Mouse (Mus musculus): ENCODE measurements around the gene Otulinl. TPM values are rescaled to one million over a fixed set of nuclear protein-coding genes. Genes with fewer than 3 reads are reported as not detected.

Gene Otulinl
- polyA plus RNA-seq, 1 experiment from 2014 or later, result 31.9 TPM

DNA sequence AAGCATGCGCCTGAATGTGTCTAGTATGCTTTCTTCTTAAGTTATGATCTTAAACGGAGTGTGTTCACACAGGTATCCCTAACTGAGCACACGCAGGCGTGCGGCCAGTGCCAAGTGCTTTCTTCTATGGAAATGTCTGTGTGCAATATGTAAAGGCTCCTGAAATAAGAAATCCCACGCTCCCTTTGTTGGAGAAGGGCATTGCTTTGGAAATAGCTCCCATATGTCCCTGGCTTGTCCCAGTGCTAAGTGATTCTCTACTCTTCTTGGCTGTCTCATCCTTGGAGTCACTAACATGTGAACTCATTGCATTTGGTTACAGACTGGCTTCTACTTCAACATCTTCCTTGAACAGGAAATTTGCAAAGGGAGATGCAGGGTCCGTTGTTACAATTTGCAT, 3.4 kb upstream of the Otulinl start:
- whole genome bisulfite sequencing, result 90% methylated on average over 7 of the region's 7 CpGs
- Histone ChIP-seq H3K4me1 (ENCODE audit: insufficient read depth, low read length) (peaks cover 21% of the 10 kb centered on the region), H3K4me2 (replicated peaks; ENCODE audit: low read depth, low read length) (no peak overlapping the region), H3K9me3 (ENCODE audit: low read length) (no peaks in the 10 kb centered on the region), H3K4me3 (ENCODE audit: low read length) (no peak overlapping the region), H3K27ac (ENCODE audit: low read length) (no peak overlapping the region), H3K27me3 (ENCODE audit: insufficient read depth, low read length) (no peaks in the 10 kb centered on the region), H3K9ac (replicated peaks; ENCODE audit: low read length) (no peak overlapping the region), H3K36me3 (ENCODE audit: insufficient read depth, low read length) (no peaks in the 10 kb centered on the region)
- no peak for ATAC-seq (ENCODE audit: low FRiP score, low TSS enrichment)

DNA sequence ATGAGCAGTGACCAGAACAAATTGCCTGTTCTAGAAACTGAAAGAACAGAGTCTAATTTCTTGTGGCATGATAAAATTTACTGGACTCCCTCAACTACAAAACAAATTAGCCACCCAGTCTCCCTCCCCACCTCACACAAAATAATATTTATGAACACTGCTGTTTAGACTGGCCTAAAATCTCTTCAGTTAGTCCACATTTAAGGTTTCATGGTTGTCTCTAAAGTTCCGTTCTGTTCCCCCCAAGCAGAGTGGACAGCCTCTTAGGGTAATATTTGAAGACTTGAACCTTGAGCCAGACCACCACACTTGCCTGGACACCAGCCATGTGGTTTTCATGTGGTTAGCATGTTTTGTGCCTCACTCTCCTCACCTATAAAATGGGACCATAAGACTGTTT, 1.8 kb upstream of the Otulinl start:
- Histone ChIP-seq H3K36me3 (ENCODE audit: insufficient read depth, low read length) (no peaks in the 10 kb centered on the region), H3K9ac (replicated peaks; ENCODE audit: low read length) (no peak overlapping the region), H3K27ac (ENCODE audit: low read length) (peak overlapping the region; percentile 86), H3K27me3 (ENCODE audit: insufficient read depth, low read length) (no peaks in the 10 kb centered on the region), H3K4me1 (ENCODE audit: insufficient read depth, low read length) (peaks cover 21% of the 10 kb centered on the region), H3K9me3 (ENCODE audit: low read length) (no peaks in the 10 kb centered on the region), H3K4me2 (replicated peaks; ENCODE audit: low read depth, low read length) (no peak overlapping the region), H3K4me3 (ENCODE audit: low read length) (no peak overlapping the region)
- WGBS, result 31% methylated on average over 1 of the region's 1 CpGs
- ATAC-seq (ENCODE audit: low FRiP score, low TSS enrichment), result no peak

DNA sequence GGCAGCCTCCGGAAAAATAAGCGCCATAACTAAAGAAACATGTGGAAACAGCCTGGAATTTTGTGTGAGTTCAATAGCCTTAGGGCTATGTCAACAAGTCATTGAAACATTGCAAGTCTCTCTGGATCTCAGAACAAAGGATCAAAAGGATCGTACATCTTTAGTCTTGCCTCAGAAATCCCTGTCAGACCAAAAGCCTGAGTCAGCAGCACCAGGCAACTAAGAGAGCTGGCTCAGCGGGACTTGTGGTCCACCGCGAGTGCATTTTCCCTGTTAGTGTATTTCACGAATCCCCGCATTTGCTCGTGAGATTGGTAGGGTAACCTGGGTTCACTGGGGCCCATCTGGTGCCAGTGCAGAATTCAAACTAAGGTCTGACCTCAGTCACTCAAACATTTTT, 1.2 kb upstream of the Otulinl start:
- H3K36me3 ChIP-seq (ENCODE audit: insufficient read depth, low read length), result no peaks in the 10 kb centered on the region
- no peaks in the 10 kb centered on the region for H3K9me3 ChIP-seq (ENCODE audit: low read length)
- H3K4me1 ChIP-seq (ENCODE audit: insufficient read depth, low read length), result peaks cover 21% of the 10 kb centered on the region
- no peak for ATAC-seq (ENCODE audit: low FRiP score, low TSS enrichment)
- 19% methylated on average over 9 of the region's 9 CpGs for WGBS
- peak overlapping the region; percentile 86 for H3K27ac ChIP-seq (ENCODE audit: low read length)
- H3K4me2 ChIP-seq (replicated peaks; ENCODE audit: low read depth, low read length), result peak overlapping the region; percentile 39; the same call in 1 of the 2 replicates
- H3K9ac ChIP-seq (replicated peaks; ENCODE audit: low read length), result no peak overlapping the region
- H3K4me3 ChIP-seq (ENCODE audit: low read length), result no peak overlapping the region; the same call in 1 of the 2 replicates
- H3K27me3 ChIP-seq (ENCODE audit: insufficient read depth, low read length), result no peaks in the 10 kb centered on the region

DNA sequence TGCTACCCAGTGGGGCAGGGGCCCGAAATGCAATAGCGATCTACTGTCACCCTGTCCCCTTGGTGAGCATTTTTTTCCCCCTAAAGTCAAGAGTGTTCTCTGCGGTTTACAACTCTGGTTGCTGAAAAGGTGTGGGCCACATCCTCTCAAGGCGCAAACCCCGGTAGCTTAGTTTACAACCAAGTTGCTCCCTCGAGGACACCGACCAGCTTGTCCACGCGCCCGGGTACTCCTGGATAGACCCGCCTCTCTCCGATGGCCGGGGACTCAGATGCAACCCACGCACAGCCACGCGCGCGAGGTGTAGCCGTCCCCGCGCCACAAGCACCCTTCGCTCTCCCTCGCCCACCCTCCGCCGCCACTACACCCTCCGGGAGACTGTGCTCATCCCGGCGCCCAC, 382 bp downstream of the Otulinl start:
- Histone ChIP-seq H3K9ac (replicated peaks; ENCODE audit: low read length) (peak overlapping the region; percentile 79), H3K27me3 (ENCODE audit: insufficient read depth, low read length) (no peaks in the 10 kb centered on the region), H3K36me3 (ENCODE audit: insufficient read depth, low read length) (no peaks in the 10 kb centered on the region), H3K9me3 (ENCODE audit: low read length) (no peaks in the 10 kb centered on the region), H3K4me3 (ENCODE audit: low read length) (peak overlapping the region; percentile 78), H3K4me1 (ENCODE audit: insufficient read depth, low read length) (peaks cover 28% of the 10 kb centered on the region), H3K27ac (ENCODE audit: low read length) (peak overlapping the region; percentile 22; the same call in 1 of the 2 replicates), H3K4me2 (replicated peaks; ENCODE audit: low read depth, low read length) (peak overlapping the region; percentile 95)
- ATAC-seq (ENCODE audit: low FRiP score, low TSS enrichment), result no peak
- under 1% methylated on average over 27 of the region's 28 CpGs for WGBS

DNA sequence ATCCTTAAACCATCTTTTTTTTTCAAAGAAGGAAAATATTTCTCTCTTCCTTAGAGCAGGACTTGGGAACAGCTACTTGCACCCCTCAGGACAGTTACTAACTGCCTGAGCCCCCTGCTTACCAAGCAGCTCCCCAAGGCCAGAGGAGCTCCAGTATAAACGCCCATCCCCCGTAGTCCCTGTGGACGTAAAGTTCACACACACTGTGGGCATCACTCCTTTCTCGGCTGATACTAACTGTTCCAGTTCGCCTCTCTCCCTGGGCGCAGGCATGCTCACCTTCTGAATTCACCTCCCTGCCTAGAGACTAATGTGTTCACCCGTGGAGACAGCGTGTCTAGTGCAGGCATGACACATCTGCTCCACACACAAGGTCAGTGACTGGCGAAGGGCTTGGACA, 2.9 kb downstream of the Otulinl start:
- no peak for ATAC-seq (ENCODE audit: low FRiP score, low TSS enrichment)
- Histone ChIP-seq H3K36me3 (ENCODE audit: insufficient read depth, low read length) (no peaks in the 10 kb centered on the region), H3K9me3 (ENCODE audit: low read length) (no peaks in the 10 kb centered on the region), H3K4me1 (ENCODE audit: insufficient read depth, low read length) (peaks cover 27% of the 10 kb centered on the region), H3K27ac (ENCODE audit: low read length) (no peak overlapping the region), H3K27me3 (ENCODE audit: insufficient read depth, low read length) (no peaks in the 10 kb centered on the region), H3K9ac (replicated peaks; ENCODE audit: low read length) (no peak overlapping the region), H3K4me3 (ENCODE audit: low read length) (no peak overlapping the region), H3K4me2 (replicated peaks; ENCODE audit: low read depth, low read length) (no peak overlapping the region)
- 76% methylated on average over 9 of the region's 9 CpGs for WGBS

DNA sequence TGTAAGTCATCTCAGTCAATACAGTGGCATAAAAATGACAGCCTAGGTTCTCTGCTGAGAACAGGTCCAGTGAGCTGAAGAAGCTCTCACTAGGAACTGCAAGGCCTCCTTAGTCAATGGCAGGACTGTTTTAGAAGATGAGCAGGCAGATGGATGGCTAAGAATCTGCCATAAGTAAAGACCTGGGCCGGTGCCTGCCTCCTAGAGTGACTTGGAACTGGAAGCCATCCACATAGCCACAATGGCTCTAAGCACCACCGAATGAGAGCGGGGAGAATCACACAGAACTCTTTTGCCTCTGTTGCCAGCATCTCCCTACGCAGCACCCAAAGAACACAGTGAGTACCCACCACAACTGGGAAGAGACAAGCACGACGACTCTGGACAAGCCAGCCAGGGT, 3.6 kb downstream of the Otulinl start:
- Histone ChIP-seq H3K36me3 (ENCODE audit: insufficient read depth, low read length) (no peaks in the 10 kb centered on the region), H3K27me3 (ENCODE audit: insufficient read depth, low read length) (no peaks in the 10 kb centered on the region), H3K27ac (ENCODE audit: low read length) (no peak overlapping the region), H3K9me3 (ENCODE audit: low read length) (no peaks in the 10 kb centered on the region), H3K9ac (replicated peaks; ENCODE audit: low read length) (no peak overlapping the region), H3K4me1 (ENCODE audit: insufficient read depth, low read length) (peaks cover 22% of the 10 kb centered on the region), H3K4me3 (ENCODE audit: low read length) (no peak overlapping the region), H3K4me2 (replicated peaks; ENCODE audit: low read depth, low read length) (no peak overlapping the region)
- ATAC-seq (ENCODE audit: low FRiP score, low TSS enrichment), result no peak
- WGBS, result 92% methylated on average over 6 of the region's 6 CpGs

DNA sequence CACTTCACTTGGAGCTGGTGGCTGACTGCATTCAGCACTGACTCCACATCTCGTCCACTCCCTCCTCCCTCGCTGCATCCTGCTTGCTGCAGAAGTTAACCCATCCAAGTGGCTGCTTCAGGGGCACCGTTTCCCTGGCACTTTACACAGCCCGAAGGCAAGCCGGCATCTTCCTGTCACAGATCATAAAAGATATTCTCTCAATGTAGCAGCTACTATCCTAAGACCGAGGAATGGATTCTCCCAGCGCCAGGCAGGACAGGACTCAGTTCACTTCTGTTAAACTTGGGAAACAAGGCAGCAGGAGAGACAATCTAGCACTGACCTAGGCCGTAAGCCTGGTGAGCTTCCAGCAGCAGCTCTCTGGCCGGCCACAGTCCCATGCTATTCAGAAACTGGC, 5.2 kb downstream of the Otulinl start:
- Histone ChIP-seq H3K27ac (ENCODE audit: low read length) (no peak overlapping the region), H3K4me3 (ENCODE audit: low read length) (no peak overlapping the region), H3K36me3 (ENCODE audit: insufficient read depth, low read length) (no peaks in the 10 kb centered on the region), H3K4me1 (ENCODE audit: insufficient read depth, low read length) (peaks cover 17% of the 10 kb centered on the region), H3K9me3 (ENCODE audit: low read length) (no peaks in the 10 kb centered on the region), H3K4me2 (replicated peaks; ENCODE audit: low read depth, low read length) (no peak overlapping the region), H3K9ac (replicated peaks; ENCODE audit: low read length) (no peak overlapping the region), H3K27me3 (ENCODE audit: insufficient read depth, low read length) (no peaks in the 10 kb centered on the region)
- no peak for ATAC-seq (ENCODE audit: low FRiP score, low TSS enrichment)
- 60% methylated on average over 9 of the region's 9 CpGs for WGBS

DNA sequence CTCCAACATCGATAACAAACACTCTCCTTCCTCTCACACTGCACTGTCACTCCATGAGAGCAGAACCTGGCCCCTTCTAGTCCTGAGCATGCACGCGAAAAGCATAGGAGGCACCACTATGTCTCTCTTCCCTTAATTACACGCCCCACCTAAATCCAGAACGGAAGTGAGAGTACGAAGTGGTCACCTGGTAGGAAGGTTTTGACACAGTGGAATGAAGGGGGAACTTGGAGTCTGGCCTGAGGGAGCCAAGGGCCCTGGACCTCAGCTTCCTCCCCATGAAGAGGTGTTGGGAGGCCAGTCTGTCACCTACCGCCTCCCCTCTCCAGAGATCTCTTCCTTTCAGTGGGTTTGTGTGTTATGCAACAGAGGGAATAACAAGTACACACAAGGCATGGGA, 6.3 kb downstream of the Otulinl start:
- H3K4me3 ChIP-seq (ENCODE audit: low read length), result no peak overlapping the region
- ATAC-seq (ENCODE audit: low FRiP score, low TSS enrichment), result no peak
- no peak overlapping the region for H3K4me2 ChIP-seq (replicated peaks; ENCODE audit: low read depth, low read length)
- H3K9me3 ChIP-seq (ENCODE audit: low read length), result no peaks in the 10 kb centered on the region
- no peaks in the 10 kb centered on the region for H3K36me3 ChIP-seq (ENCODE audit: insufficient read depth, low read length)
- H3K9ac ChIP-seq (replicated peaks; ENCODE audit: low read length), result no peak overlapping the region
- WGBS, result 91% methylated on average over 7 of the region's 7 CpGs
- H3K27ac ChIP-seq (ENCODE audit: low read length), result no peak overlapping the region
- H3K4me1 ChIP-seq (ENCODE audit: insufficient read depth, low read length), result peaks cover 13% of the 10 kb centered on the region
- no peaks in the 10 kb centered on the region for H3K27me3 ChIP-seq (ENCODE audit: insufficient read depth, low read length)

DNA sequence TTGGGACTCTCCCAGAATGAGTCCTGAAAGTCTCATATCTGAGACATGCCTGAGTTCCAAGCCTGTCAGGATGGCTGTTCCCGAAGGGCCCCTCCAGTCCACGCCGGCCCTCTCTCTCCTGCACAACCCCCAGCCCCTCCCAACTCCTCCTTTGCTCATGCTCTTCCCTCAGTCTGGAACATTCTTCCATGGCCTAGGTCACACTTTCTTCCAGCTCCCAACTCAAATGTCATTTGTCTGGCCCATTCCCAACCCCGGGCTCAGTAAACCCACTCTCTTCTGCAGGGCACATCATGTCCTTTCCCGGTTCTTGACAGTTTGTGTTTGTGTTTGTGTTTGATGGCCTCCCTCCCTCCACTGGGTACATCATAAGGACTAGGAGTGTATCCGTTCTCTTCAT, 7.3 kb downstream of the Otulinl start:
- no peak for ATAC-seq (ENCODE audit: low FRiP score, low TSS enrichment)
- Histone ChIP-seq H3K9ac (replicated peaks; ENCODE audit: low read length) (no peak overlapping the region), H3K4me1 (ENCODE audit: insufficient read depth, low read length) (peaks cover 11% of the 10 kb centered on the region), H3K27ac (ENCODE audit: low read length) (no peak overlapping the region), H3K4me3 (ENCODE audit: low read length) (no peak overlapping the region), H3K4me2 (replicated peaks; ENCODE audit: low read depth, low read length) (no peak overlapping the region), H3K27me3 (ENCODE audit: insufficient read depth, low read length) (no peaks in the 10 kb centered on the region), H3K36me3 (ENCODE audit: insufficient read depth, low read length) (no peaks in the 10 kb centered on the region), H3K9me3 (ENCODE audit: low read length) (no peaks in the 10 kb centered on the region)
- WGBS, result 76% methylated on average over 6 of the region's 6 CpGs

DNA sequence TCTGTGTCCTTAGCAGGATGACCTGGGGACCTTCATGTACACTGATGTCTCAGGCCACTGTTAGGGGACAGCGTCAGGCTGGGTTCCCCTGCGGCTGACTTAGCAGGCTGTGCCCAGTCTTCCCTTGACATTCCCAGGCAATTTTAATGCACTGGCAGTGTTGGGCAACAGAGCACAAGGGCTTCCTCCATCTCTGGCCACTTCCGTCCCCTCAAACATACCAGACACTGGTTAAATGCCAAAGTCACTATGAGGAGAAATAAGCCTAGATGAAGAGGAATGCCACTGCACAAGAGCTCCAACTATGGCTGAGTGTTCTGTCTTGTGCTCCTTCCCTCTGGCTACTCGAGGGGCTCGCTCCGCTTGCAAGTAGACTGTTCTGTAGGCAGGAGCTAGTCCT, 8.2 kb downstream of the Otulinl start:
- Histone ChIP-seq H3K27me3 (ENCODE audit: insufficient read depth, low read length) (no peaks in the 10 kb centered on the region), H3K4me1 (ENCODE audit: insufficient read depth, low read length) (peaks cover 11% of the 10 kb centered on the region), H3K9me3 (ENCODE audit: low read length) (no peaks in the 10 kb centered on the region), H3K9ac (replicated peaks; ENCODE audit: low read length) (no peak overlapping the region), H3K36me3 (ENCODE audit: insufficient read depth, low read length) (no peaks in the 10 kb centered on the region), H3K4me2 (replicated peaks; ENCODE audit: low read depth, low read length) (no peak overlapping the region), H3K4me3 (ENCODE audit: low read length) (no peak overlapping the region), H3K27ac (ENCODE audit: low read length) (no peak overlapping the region)
- WGBS, result 94% methylated on average over 6 of the region's 6 CpGs
- no peak for ATAC-seq (ENCODE audit: low FRiP score, low TSS enrichment)

DNA sequence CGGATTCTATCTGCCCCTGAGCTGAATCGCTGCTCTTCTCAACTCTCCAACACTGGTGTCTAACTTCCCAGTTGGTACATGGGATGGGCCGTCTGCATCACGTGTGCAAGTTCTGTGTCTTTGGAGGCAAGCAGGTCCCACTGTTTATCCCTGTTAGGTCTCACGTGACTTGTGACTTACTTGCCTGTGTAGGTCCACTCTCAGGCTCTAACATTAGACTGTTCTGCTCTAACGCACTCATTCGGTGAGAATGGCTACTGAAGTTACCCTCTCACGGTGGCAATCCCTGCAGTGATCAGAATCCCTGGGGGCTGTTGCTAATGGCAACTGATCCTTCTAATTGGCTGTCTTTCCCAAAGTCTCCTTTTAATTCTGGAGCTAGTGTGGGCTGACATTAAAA, 9.1 kb downstream of the Otulinl start:
- Histone ChIP-seq H3K4me3 (ENCODE audit: low read length) (no peak overlapping the region), H3K4me1 (ENCODE audit: insufficient read depth, low read length) (peaks cover 11% of the 10 kb centered on the region), H3K27me3 (ENCODE audit: insufficient read depth, low read length) (no peaks in the 10 kb centered on the region), H3K9ac (replicated peaks; ENCODE audit: low read length) (no peak overlapping the region), H3K4me2 (replicated peaks; ENCODE audit: low read depth, low read length) (no peak overlapping the region), H3K27ac (ENCODE audit: low read length) (no peak overlapping the region), H3K36me3 (ENCODE audit: insufficient read depth, low read length) (no peaks in the 10 kb centered on the region), H3K9me3 (ENCODE audit: low read length) (no peaks in the 10 kb centered on the region)
- WGBS, result 79% methylated on average over 8 of the region's 8 CpGs
- ATAC-seq (ENCODE audit: low FRiP score, low TSS enrichment), result no peak

All from kidney, embryonic 16.5 days (tissue).